Mouse (Mus musculus) forebrain, embryonic 16.5 days (tissue): Measurements from ENCODE around the gene Manbal. TPM values are rescaled to one million over a fixed set of nuclear protein-coding genes. Genes with fewer than 3 reads are reported as not detected.
A peak's percentile ranks its signal among the peaks of the same experiment; 100 is the strongest.

Experiments used
- ATAC-seq: fragments of 200-750 bp; cut with Nextera tagmentation; 2 replicates; pipeline ENCODE4 v1.8.0; 2017; ENCODE audit warnings: mild to moderate bottlenecking, moderate library complexity
- H3K27ac ChIP-seq: fragments of 300-500 bp; sonication (generic); 2 replicates; pipeline ENCODE4 v1.5.1; 2014; ENCODE audit warnings: low read length, control low read depth
- H3K27me3 ChIP-seq: fragments of 300-500 bp; sonication (generic); replicated peaks from 2 replicates; pipeline ENCODE4 v1.6.1; 2014; ENCODE audit warnings: low read length; ENCODE audit not compliant: control insufficient read depth, insufficient read depth
- H3K36me3 ChIP-seq: fragments of 300-500 bp; sonication (generic); 2 replicates; pipeline ENCODE4 v1.6.1; 2014; ENCODE audit not compliant: control insufficient read depth, insufficient read depth
- H3K4me1 ChIP-seq: fragments of 300-500 bp; sonication (generic); replicated peaks from 2 replicates; pipeline ENCODE4 v1.6.1; 2014; ENCODE audit warnings: low read length; ENCODE audit not compliant: control insufficient read depth, insufficient read depth
- H3K4me2 ChIP-seq: fragments of 300-500 bp; sonication (generic); 2 replicates; pipeline ENCODE4 v1.6.1; 2014; ENCODE audit warnings: mild to moderate bottlenecking, low read length, control low read depth
- H3K4me3 ChIP-seq: fragments of 300-500 bp; sonication (generic); replicated peaks from 2 replicates; pipeline ENCODE4 v1.5.1; 2014; ENCODE audit warnings: mild to moderate bottlenecking, low read length, control low read depth
- H3K9ac ChIP-seq: fragments of 300-500 bp; sonication (generic); replicated peaks from 2 replicates; pipeline ENCODE4 v1.6.1; 2014; ENCODE audit warnings: low read depth, low read length, control low read depth
- H3K9me3 ChIP-seq: fragments of 300-500 bp; sonication (generic); 2 replicates; pipeline ENCODE4 v1.6.1; 2016; ENCODE audit warnings: low read length; ENCODE audit not compliant: control insufficient read depth
- WGBS: fragments of 180-500 bp; shearing (Covaris S2); extraction: QIAGEN DNeasy Blood & Tissue Kit; methylation state at CpG from one replicate; pipeline ENCODE4 v1.1.7; 2014; 5-methylcytosine and 5-hydroxymethylcytosine counted together
- polyA plus RNA-seq: library from polyadenylated mRNA; unstranded; fragments of >200 nt; fragmentation: Nextera tagmentation; extraction: Ambion mirVana; gene quantifications from 2 replicates; pipeline ENCODE4 v1.2.1, GENCODE M21; 2015

Gene Manbal
- 97.5 and 105 TPM in 2 replicates for polyA plus RNA-seq

DNA sequence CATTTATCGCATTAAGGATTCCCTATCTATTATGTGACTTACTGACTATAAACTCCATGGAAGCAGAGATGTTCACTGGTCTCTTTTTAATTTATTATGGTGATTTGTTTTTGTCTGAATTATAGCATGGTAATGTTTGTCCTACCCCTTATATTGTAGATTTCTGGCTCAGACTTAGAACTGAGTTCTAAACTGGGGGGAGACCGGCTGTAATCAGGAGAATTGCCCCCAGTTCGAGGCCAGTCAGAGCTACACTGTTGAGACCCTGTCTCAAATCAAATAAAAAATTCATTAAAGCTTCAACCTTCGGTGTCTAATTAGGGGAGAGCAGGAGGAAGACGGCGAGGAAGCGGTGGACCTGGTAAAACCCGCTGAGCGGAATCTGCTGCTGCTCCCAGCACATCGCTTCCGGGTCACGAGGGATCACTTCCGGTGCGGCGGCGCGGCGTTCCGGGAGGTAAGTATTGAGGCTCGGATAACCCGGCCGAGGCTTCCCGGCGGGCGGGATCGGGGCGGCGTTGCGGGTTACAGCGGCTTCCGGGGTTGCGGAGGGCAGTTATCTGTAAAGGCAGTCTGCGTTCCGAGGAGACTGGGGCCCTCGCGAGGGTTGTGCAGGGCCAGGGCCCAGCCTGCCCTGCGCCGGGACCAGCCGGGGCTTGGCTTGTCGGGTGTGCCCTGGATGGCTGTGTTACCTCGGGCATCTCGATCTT, at the start of gene Manbal:
Gene Manbal (plus strand): TSS at position 411 of the 710 bp plus-strand sequence.
- Histone ChIP-seq H3K4me2 (peak within 1 kb of the TSS; percentile 93), H3K27me3 (no peaks in the 10 kb centered on the region), H3K4me1 (peaks cover 18% of the 10 kb centered on the region), H3K36me3 (no peaks in the 10 kb centered on the region), H3K4me3 (peak within 1 kb of the TSS; percentile 91), H3K27ac (peak within 1 kb of the TSS; percentile 75), H3K9ac (peak within 1 kb of the TSS; percentile 93), H3K9me3 (no peaks in the 10 kb centered on the region)
- peak; percentile 94 for ATAC-seq
- WGBS: 4% methylated on average over 42 of the region's 42 CpGs

DNA sequence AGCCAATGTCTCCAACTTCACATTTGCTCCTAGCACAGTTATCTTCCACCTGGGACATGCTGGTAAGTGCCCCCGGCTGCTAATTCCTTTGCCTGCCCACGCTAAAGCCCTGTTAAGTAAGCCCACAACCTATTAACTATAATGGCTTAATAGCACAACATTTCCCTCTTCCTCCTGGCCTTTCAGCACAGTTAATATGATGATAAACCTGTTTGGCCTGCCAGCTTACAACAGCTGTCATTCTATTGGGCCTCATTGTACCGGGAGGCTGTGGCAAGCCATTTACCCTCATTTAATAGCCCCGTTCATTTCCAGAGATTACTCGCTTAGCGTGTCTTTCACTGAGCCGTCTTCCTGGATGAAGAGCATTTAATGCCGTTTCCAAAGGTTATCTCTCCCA, 47.3 kb upstream of the Manbal start:
- no peak overlapping the region for H3K4me3 ChIP-seq
- H3K27me3 ChIP-seq: no peaks in the 10 kb centered on the region
- peaks cover 28% of the 10 kb centered on the region for H3K4me1 ChIP-seq
- ATAC-seq: no peak
- H3K27ac ChIP-seq: no peak overlapping the region
- H3K9me3 ChIP-seq: no peaks in the 10 kb centered on the region
- 42% methylated on average over 8 of the region's 8 CpGs for WGBS
- peaks cover 13% of the 10 kb centered on the region for H3K36me3 ChIP-seq
- H3K9ac ChIP-seq: no peak overlapping the region
- no peak overlapping the region for H3K4me2 ChIP-seq

DNA sequence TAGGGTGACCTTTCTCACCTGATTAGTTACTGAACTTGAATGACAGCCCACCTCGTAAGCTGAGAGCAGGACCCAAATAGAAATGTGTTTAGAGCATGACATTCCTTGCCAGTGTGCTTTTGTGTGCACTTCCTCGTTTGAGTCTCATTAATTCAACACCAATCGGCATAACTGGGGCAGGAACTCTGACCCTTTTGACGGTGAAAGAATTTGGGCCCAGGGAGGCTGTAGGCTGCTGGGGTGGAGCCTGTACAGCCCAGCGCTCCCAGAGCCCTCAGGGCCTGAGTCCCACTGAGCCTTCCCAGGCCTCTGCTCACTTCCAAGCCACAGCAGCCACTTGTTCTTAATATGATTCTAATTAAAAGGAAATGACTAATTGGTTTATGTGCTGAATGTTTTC, 46.5 kb upstream of the Manbal start:
- peaks cover 25% of the 10 kb centered on the region for H3K4me1 ChIP-seq
- H3K4me2 ChIP-seq: no peak overlapping the region
- no peak overlapping the region for H3K9ac ChIP-seq
- H3K9me3 ChIP-seq: no peaks in the 10 kb centered on the region
- H3K27ac ChIP-seq: no peak overlapping the region
- no peak for ATAC-seq
- 15% methylated on average over 5 of the region's 5 CpGs for WGBS
- peaks cover 13% of the 10 kb centered on the region for H3K36me3 ChIP-seq
- H3K27me3 ChIP-seq: no peaks in the 10 kb centered on the region
- H3K4me3 ChIP-seq: no peak overlapping the region

DNA sequence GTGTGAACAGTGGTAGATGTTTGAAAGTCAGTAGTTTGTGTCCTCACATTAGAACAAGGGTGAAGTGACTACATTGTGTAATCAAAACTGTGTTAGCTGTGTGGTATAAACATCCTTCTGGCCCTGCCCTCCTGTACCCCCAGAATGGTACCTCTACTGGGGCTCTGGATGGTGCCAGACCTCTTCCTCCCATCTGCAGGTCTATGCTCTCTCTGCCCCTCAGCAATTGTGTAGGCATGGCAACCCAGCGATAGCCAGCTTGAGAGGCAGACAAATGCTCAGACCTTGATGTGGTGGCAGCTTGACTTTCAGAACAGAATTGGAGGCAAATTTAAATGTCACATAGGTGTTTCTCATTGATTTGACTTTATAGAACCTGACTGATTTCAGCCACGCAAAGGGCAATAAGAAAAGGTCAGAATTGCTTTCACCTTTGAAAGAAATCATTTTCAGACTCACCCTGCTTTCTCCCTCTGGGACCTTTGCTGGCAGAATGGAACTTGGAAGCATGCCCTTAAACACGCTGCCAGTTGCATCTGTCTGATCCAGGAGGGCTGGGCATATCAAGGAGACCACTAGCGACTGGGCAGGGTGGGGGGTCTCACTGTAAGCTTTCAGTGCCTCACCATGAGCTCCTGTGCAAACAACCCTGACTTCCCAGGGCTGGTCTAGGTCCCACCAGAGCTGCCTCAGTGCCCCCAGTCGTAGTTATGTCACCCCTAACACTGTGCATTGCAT, 45.2 kb upstream of the Manbal start:
- Histone ChIP-seq H3K9ac (no peak overlapping the region), H3K4me2 (no peak overlapping the region), H3K36me3 (peaks cover 10% of the 10 kb centered on the region), H3K9me3 (no peaks in the 10 kb centered on the region), H3K27ac (peak overlapping the region; percentile 17; the same call in 1 of the 2 replicates), H3K27me3 (no peaks in the 10 kb centered on the region), H3K4me1 (peaks cover 19% of the 10 kb centered on the region), H3K4me3 (no peak overlapping the region)
- ATAC-seq: peak; percentile 60
- 48% methylated on average over 5 of the region's 5 CpGs for WGBS

DNA sequence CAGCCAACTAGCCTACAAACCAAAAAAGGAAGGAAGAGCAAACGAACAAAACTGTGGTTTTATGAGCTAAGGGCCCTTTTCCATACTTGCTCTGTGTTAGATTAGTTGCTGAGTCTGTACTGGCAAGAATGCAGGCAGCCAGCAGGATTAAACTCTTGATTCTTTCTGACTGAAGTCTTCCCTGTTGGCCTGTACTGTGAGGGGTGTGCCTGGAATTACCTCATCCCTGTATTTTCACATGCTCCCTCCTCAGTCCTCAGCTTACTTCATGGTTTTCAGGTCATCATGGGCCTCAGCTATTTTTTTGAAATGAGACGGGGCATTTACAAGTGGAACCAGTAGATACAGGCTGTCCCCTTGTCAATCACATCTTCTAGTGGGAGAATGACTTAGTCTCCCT, 42.2 kb upstream of the Manbal start:
- Histone ChIP-seq H3K4me1 (peaks cover 24% of the 10 kb centered on the region), H3K4me2 (no peak overlapping the region), H3K9ac (no peak overlapping the region), H3K27me3 (no peaks in the 10 kb centered on the region), H3K27ac (no peak overlapping the region), H3K9me3 (no peaks in the 10 kb centered on the region), H3K4me3 (no peak overlapping the region), H3K36me3 (peaks cover 8% of the 10 kb centered on the region; the same call in 1 of the 2 replicates)
- WGBS: 59% methylated on average over 2 of the region's 2 CpGs
- ATAC-seq: no peak

DNA sequence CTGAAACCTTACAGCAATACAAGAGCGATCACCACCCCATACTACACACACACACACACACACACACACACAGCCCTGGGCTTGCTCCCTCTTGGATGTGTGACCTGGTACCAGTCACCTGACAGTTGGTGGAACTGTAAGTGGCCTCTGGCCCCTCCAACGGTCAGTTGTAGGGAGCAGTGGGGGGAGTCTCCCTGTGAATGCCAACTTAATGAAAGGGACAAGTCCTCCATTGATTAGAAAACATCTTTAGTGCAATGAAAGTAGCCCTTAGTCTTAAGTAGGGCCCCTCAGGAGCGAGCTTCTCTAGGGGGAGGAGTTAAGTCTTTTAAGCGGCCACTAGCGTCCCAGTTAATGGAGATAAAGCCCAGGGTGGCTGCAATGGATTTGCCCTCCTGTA, 39.3 kb upstream of the Manbal start:
- Histone ChIP-seq H3K4me2 (no peak overlapping the region), H3K27me3 (no peaks in the 10 kb centered on the region), H3K9me3 (no peaks in the 10 kb centered on the region), H3K4me1 (peaks cover 11% of the 10 kb centered on the region), H3K9ac (no peak overlapping the region), H3K27ac (peak overlapping the region; percentile 21; the same call in 1 of the 2 replicates), H3K4me3 (no peak overlapping the region), H3K36me3 (peaks cover 6% of the 10 kb centered on the region; the same call in 1 of the 2 replicates)
- no peak; the same call in 1 of the 2 replicates for ATAC-seq
- WGBS: 12% methylated on average over 5 of the region's 5 CpGs

DNA sequence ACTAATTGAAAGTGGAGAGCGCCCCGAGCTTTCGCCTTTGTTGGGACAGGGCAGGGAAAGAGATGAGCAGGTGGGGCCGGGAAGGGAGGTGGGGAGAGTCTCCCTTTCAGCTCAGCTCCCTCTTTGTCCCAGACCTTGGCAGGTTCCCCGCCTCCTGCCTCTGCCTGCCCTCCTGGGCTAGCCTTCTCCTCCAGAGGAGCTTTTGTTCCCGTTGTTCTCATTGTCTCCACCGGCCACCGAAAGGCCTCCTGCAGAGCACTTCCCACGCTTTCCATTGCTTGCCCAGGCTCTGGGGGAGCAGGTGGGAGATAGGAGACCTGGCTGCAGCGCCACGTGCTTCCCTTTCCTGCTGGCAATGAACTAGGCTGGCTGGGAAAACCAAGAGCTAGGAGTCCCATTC, 38.8 kb upstream of the Manbal start:
- Histone ChIP-seq H3K9me3 (no peaks in the 10 kb centered on the region), H3K4me3 (no peak overlapping the region), H3K36me3 (peaks cover 4% of the 10 kb centered on the region; the same call in 1 of the 2 replicates), H3K27me3 (no peaks in the 10 kb centered on the region), H3K27ac (peak overlapping the region; percentile 21; the same call in 1 of the 2 replicates), H3K4me1 (peaks cover 11% of the 10 kb centered on the region), H3K4me2 (no peak overlapping the region), H3K9ac (0 out of 2 replicates have a peak overlapping the region, but pooled peaks have one; percentile 7)
- WGBS: 5% methylated on average over 11 of the region's 11 CpGs
- 0 out of 2 replicates have a peak, but pooled peaks have one; percentile 43 for ATAC-seq

DNA sequence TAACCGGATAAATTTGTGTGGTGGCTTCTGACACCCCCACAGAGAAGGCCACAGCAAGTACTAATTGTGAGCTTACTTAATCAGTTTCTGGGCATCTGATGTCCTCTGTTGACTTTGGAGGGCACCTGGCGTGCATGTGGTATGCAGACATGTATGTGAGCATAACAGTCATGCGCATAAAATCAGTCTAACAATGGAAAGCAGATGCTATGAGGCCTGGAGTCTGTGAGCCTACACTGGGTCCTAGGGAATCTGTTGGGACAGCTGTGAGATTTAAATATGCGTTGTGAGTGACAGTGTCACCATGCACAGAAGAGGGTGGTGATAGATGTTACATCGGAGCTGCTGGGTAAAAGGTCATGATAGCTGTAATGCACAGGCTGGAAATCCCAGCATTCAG, 35.3 kb upstream of the Manbal start:
- H3K27me3 ChIP-seq: no peaks in the 10 kb centered on the region
- ATAC-seq: peak; percentile 21; the same call in 1 of the 2 replicates
- no peak overlapping the region for H3K4me3 ChIP-seq
- H3K9me3 ChIP-seq: no peaks in the 10 kb centered on the region
- H3K4me2 ChIP-seq: no peak overlapping the region
- WGBS: 54% methylated on average over 5 of the region's 5 CpGs
- no peak overlapping the region for H3K9ac ChIP-seq
- H3K27ac ChIP-seq: peak overlapping the region; percentile 3; the same call in 1 of the 2 replicates
- peaks cover 11% of the 10 kb centered on the region for H3K4me1 ChIP-seq
- peaks cover 3% of the 10 kb centered on the region; the same call in 1 of the 2 replicates for H3K36me3 ChIP-seq

DNA sequence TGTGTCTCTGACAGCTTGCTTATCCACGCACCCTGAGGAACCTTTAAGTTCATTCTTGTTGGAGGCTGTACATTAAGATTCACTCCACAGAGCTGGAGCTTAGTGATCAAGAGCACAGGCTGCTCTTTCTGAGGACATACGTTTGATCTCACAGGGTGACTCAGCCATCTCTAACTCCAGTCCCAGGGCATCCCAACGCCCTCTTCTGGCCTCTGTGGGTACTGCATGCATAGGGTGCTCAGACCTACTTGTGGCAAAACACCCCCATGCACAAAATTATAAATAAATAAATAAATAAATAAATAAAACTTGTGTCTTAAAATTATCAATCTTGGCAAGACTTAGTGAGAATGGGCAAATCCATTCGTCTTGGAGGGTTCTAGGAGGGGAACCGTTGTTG, 28.7 kb upstream of the Manbal start:
- no peaks in the 10 kb centered on the region for H3K27me3 ChIP-seq
- H3K27ac ChIP-seq: no peak overlapping the region
- peaks cover 49% of the 10 kb centered on the region for H3K4me1 ChIP-seq
- H3K4me2 ChIP-seq: no peak overlapping the region
- no peak overlapping the region for H3K4me3 ChIP-seq
- no peaks in the 10 kb centered on the region for H3K9me3 ChIP-seq
- H3K9ac ChIP-seq: no peak overlapping the region
- WGBS: 17% methylated on average over 5 of the region's 5 CpGs
- ATAC-seq: no peak
- H3K36me3 ChIP-seq: no peaks in the 10 kb centered on the region
